Mouse (Mus musculus) CH12.LX (cell line): Measurements from ENCODE around the gene Rap1gds1. TPM values are rescaled to one million over a fixed set of nuclear protein-coding genes. Genes with fewer than 3 reads are reported as not detected.

ENCODE experiments used
- DNase-seq: peaks from one replicate; pipeline ENCODE4 v3.0.0-alpha.2; 2013; ENCODE audit errors: extremely low read depth
- H3K27ac ChIP-seq: 2 replicates; pipeline ENCODE4 v1.5.1; 2012; ENCODE audit warnings: low read depth, mild to moderate bottlenecking, control low read depth, moderate library complexity; ENCODE audit not compliant: insufficient read depth
- H3K27me3 ChIP-seq: replicated peaks from 2 replicates; pipeline ENCODE3; 2012; ENCODE audit warnings: inconsistent platforms
- H3K36me3 ChIP-seq, 2 experiments: replicated peaks in 1 of 2; 2 replicates each; pipeline versions ENCODE3 to v1.6.1; 2012; ENCODE audit warnings: inconsistent platforms in 1 of 2, low read length in 1 of 2, mild to moderate bottlenecking in 1 of 2, mixed read lengths in 1 of 2, moderate library complexity in 1 of 2; ENCODE audit not compliant: control insufficient read depth in 1 of 2, insufficient read depth in 1 of 2
- H3K4me1 ChIP-seq, 2 experiments: 2 replicates each; pipeline ENCODE4 v1.6.1; 2012; ENCODE audit warnings: inconsistent platforms in 1 of 2, moderate library complexity in 1 of 2; ENCODE audit not compliant: insufficient read depth in 2 of 2, control insufficient read depth in 1 of 2
- H3K4me2 ChIP-seq: 2 replicates; pipeline ENCODE4 v1.6.1; 2012; ENCODE audit warnings: low read depth, mild to moderate bottlenecking, control low read depth; ENCODE audit not compliant: poor library complexity, insufficient read depth, severe bottlenecking
- H3K4me3 ChIP-seq, 3 experiments: fragments of 150-350 bp in 1 of 3; sonication (generic) in 1 of 3; replicated peaks in 1 of 3; 2 replicates each; pipeline versions ENCODE3 to v1.5.1; 2011 to 2012; ENCODE audit warnings: low read depth in 2 of 3, low read length in 2 of 3, mild to moderate bottlenecking in 2 of 3, moderate library complexity in 2 of 3, control low read depth in 1 of 3, improper control_type of control experiment in 1 of 3, inconsistent platforms in 1 of 3, mixed read lengths in 1 of 3; ENCODE audit not compliant: poor library complexity in 1 of 3
- H3K79me2 ChIP-seq: replicated peaks from 2 replicates; pipeline ENCODE4 v1.6.1; 2012; ENCODE audit warnings: mild to moderate bottlenecking, moderate library complexity; ENCODE audit not compliant: control insufficient read depth, poor library complexity, insufficient read depth, severe bottlenecking; ENCODE audit errors: extremely low read depth
- H3K9ac ChIP-seq: 2 replicates; pipeline ENCODE4 v1.6.1; 2012; ENCODE audit warnings: low read depth, mild to moderate bottlenecking, control low read depth, moderate library complexity; ENCODE audit not compliant: insufficient read depth
- H3K9me3 ChIP-seq: replicated peaks from 2 replicates; pipeline ENCODE3; 2012; ENCODE audit warnings: low read length, inconsistent platforms, mixed read lengths
- BHLHE40 ChIP-seq: IDR thresholded peaks from 2 replicates; pipeline ENCODE4 v1.6.1; 2011; ENCODE audit warnings: mild to moderate bottlenecking, low read depth, low read length, improper control_type of control experiment
- CHD1 ChIP-seq: IDR thresholded peaks from 2 replicates; pipeline ENCODE4 v1.6.1; 2012; ENCODE audit warnings: low read depth, low read length, improper control_type of control experiment, inconsistent platforms
- CHD2 ChIP-seq: IDR thresholded peaks from 2 replicates; pipeline ENCODE4 v1.6.1; 2011; ENCODE audit warnings: low read length, improper control_type of control experiment
- CTCF ChIP-seq, 2 experiments: IDR thresholded peaks in 1 of 2; conservative IDR thresholded peaks in 1 of 2; 2 replicates each; pipeline ENCODE4 v1.5.1; 2011 to 2012; ENCODE audit warnings: low read depth in 2 of 2, low read length in 2 of 2, improper control_type of control experiment in 1 of 2, inconsistent platforms in 1 of 2, mild to moderate bottlenecking in 1 of 2, moderate library complexity in 1 of 2
- E2F4 ChIP-seq: IDR thresholded peaks from 2 replicates; pipeline ENCODE4 v1.6.1; 2011; ENCODE audit warnings: low read depth, low read length, improper control_type of control experiment; ENCODE audit not compliant: insufficient replicate concordance
- ELF1 ChIP-seq: IDR thresholded peaks from 2 replicates; pipeline ENCODE4 v1.6.1; 2014; ENCODE audit warnings: low read depth, mild to moderate bottlenecking, inconsistent platforms, low read length, improper control_type of control experiment
- EP300 ChIP-seq: IDR thresholded peaks from 2 replicates; pipeline ENCODE4 v1.6.1; 2011; ENCODE audit warnings: low read length, improper control_type of control experiment
- ETS1 ChIP-seq: conservative IDR thresholded peaks from 2 replicates; pipeline ENCODE4 v1.6.1; 2012; ENCODE audit warnings: low read depth, mild to moderate bottlenecking, inconsistent platforms, low read length, improper control_type of control experiment, moderate library complexity
- GABPA ChIP-seq: IDR thresholded peaks from 2 replicates; pipeline ENCODE4 v1.6.1; 2012; ENCODE audit warnings: low read depth, low read length, improper control_type of control experiment, inconsistent platforms; ENCODE audit not compliant: insufficient replicate concordance
- HCFC1 ChIP-seq: IDR thresholded peaks from 2 replicates; pipeline ENCODE4 v1.6.1; 2012; ENCODE audit warnings: low read depth, mild to moderate bottlenecking, inconsistent platforms, low read length, improper control_type of control experiment
- IRF4 ChIP-seq: IDR thresholded peaks from 2 replicates; pipeline ENCODE4 v1.6.1; 2014; ENCODE audit warnings: low read depth, mild to moderate bottlenecking, inconsistent platforms, low read length, improper control_type of control experiment
- JUN ChIP-seq: IDR thresholded peaks from 2 replicates; pipeline ENCODE4 v1.6.1; 2011; ENCODE audit warnings: low read depth, mild to moderate bottlenecking, low read length, improper control_type of control experiment, moderate library complexity; ENCODE audit not compliant: insufficient read depth
- JUND ChIP-seq: conservative IDR thresholded peaks from 2 replicates; pipeline ENCODE4 v1.6.1; 2011; ENCODE audit warnings: low read depth, low read length, improper control_type of control experiment
- KAT2A ChIP-seq: IDR thresholded peaks from 2 replicates; pipeline ENCODE4 v1.6.1; 2012; ENCODE audit warnings: low read length, improper control_type of control experiment, inconsistent platforms; ENCODE audit not compliant: insufficient replicate concordance
- MAFK ChIP-seq: IDR thresholded peaks from 2 replicates; pipeline ENCODE4 v1.6.1; 2011; ENCODE audit warnings: low read length, improper control_type of control experiment; ENCODE audit not compliant: insufficient replicate concordance
- MAX ChIP-seq: IDR thresholded peaks from 2 replicates; pipeline ENCODE4 v1.6.1; 2011; ENCODE audit warnings: low read length, improper control_type of control experiment
- MAZ ChIP-seq: IDR thresholded peaks from 2 replicates; pipeline ENCODE4 v1.6.1; 2012; ENCODE audit warnings: low read depth, mild to moderate bottlenecking, inconsistent platforms, low read length, improper control_type of control experiment, moderate library complexity
- MEF2A ChIP-seq: IDR thresholded peaks from 2 replicates; pipeline ENCODE4 v1.6.1; 2014; ENCODE audit warnings: low read depth, mild to moderate bottlenecking, inconsistent platforms, low read length, improper control_type of control experiment, borderline replicate concordance
- MXI1 ChIP-seq: IDR thresholded peaks from 2 replicates; pipeline ENCODE4 v1.6.1; 2011; ENCODE audit warnings: mild to moderate bottlenecking, low read depth, low read length, improper control_type of control experiment
- MYC ChIP-seq: IDR thresholded peaks from 2 replicates; pipeline ENCODE4 v1.6.1; 2011; ENCODE audit warnings: low read depth, mild to moderate bottlenecking, improper control_type of control experiment, low read length
- NELFE ChIP-seq: IDR thresholded peaks from 2 replicates; pipeline ENCODE4 v1.6.1; 2011; ENCODE audit warnings: low read depth, low read length, improper control_type of control experiment
- NRF1 ChIP-seq: IDR thresholded peaks from 2 replicates; pipeline ENCODE4 v1.6.1; 2014; ENCODE audit warnings: low read depth, mild to moderate bottlenecking, inconsistent platforms, low read length, improper control_type of control experiment, moderate library complexity
- PAX5 ChIP-seq: IDR thresholded peaks from 2 replicates; pipeline ENCODE4 v1.6.1; 2012; ENCODE audit warnings: low read length, inconsistent platforms, mixed read lengths
- POLR2A ChIP-seq: IDR thresholded peaks from 2 replicates; pipeline ENCODE4 v1.6.1; 2011; ENCODE audit warnings: low read depth, mild to moderate bottlenecking, improper control_type of control experiment, low read length
- POLR2AphosphoS2 ChIP-seq: IDR thresholded peaks from 2 replicates; pipeline ENCODE4 v1.6.1; 2011; ENCODE audit warnings: low read depth, low read length, improper control_type of control experiment
- RAD21 ChIP-seq: IDR thresholded peaks from 2 replicates; pipeline ENCODE4 v1.6.1; 2011; ENCODE audit warnings: low read depth, mild to moderate bottlenecking, low read length, improper control_type of control experiment, moderate library complexity
- RCOR1 ChIP-seq: conservative IDR thresholded peaks from 2 replicates; pipeline ENCODE4 v1.6.1; 2012; ENCODE audit warnings: low read depth, mild to moderate bottlenecking, inconsistent platforms, low read length, improper control_type of control experiment
- SIN3A ChIP-seq: IDR thresholded peaks from 2 replicates; pipeline ENCODE4 v1.6.1; 2012; ENCODE audit warnings: low read length, improper control_type of control experiment, inconsistent platforms
- SMC3 ChIP-seq: IDR thresholded peaks from 2 replicates; pipeline ENCODE4 v1.6.1; 2011; ENCODE audit warnings: low read depth, low read length, improper control_type of control experiment
- TBP ChIP-seq: conservative IDR thresholded peaks from 2 replicates; pipeline ENCODE4 v1.6.1; 2011; ENCODE audit warnings: low read depth, low read length, improper control_type of control experiment
- TCF12 ChIP-seq: IDR thresholded peaks from 2 replicates; pipeline ENCODE4 v1.6.1; 2014; ENCODE audit warnings: low read depth, mild to moderate bottlenecking, inconsistent platforms, low read length, improper control_type of control experiment
- UBTF ChIP-seq: IDR thresholded peaks from 2 replicates; pipeline ENCODE4 v1.6.1; 2012; ENCODE audit warnings: low read depth, mild to moderate bottlenecking, inconsistent platforms, low read length, improper control_type of control experiment, moderate library complexity
- USF1 ChIP-seq: IDR thresholded peaks from 2 replicates; pipeline ENCODE4 v1.6.1; 2014; ENCODE audit warnings: low read depth, mild to moderate bottlenecking, inconsistent platforms, low read length, improper control_type of control experiment
- USF2 ChIP-seq: conservative IDR thresholded peaks from 2 replicates; pipeline ENCODE4 v1.6.1; 2011; ENCODE audit warnings: low read depth, low read length, improper control_type of control experiment
- ZC3H11A ChIP-seq: IDR thresholded peaks from 2 replicates; pipeline ENCODE4 v1.6.1; 2012; ENCODE audit warnings: low read depth, mild to moderate bottlenecking, inconsistent platforms, low read length, improper control_type of control experiment
- ZKSCAN1 ChIP-seq: IDR thresholded peaks from 2 replicates; pipeline ENCODE4 v1.6.1; 2012; ENCODE audit warnings: low read depth, inconsistent platforms, low read length, improper control_type of control experiment, borderline replicate concordance
- ZMIZ1 ChIP-seq: IDR thresholded peaks from 2 replicates; pipeline ENCODE4 v1.6.1; 2012; ENCODE audit warnings: low read depth, mild to moderate bottlenecking, inconsistent platforms, low read length, improper control_type of control experiment
- ZNF384 ChIP-seq: IDR thresholded peaks from 2 replicates; pipeline ENCODE4 v1.6.1; 2012; ENCODE audit warnings: low read depth, low read length, improper control_type of control experiment, inconsistent platforms
- dilution Hi-C: fragments of 300-500 bp; cut with MboI; formaldehyde crosslinking; loops from 2 replicates; pipeline ENCODE4 v1.14.3; 2020; ENCODE audit warnings: low sequenced_read_pairs; ENCODE audit not compliant: extremely low pct_unique_long_range_greater_than_20kb, extremely low pct_ligation_motif_present
- in situ Hi-C: fragments of 300-500 bp; cut with MboI; formaldehyde crosslinking; loops from 3 replicates; pipeline ENCODE4 v1.14.3; 2019; ENCODE audit warnings: low sequenced_read_pairs, low pct_ligation_motif_present, low pct_unique_long_range_greater_than_20kb, mixed read lengths
- polyA plus RNA-seq: library from polyadenylated mRNA; unstranded; fragments of >175 nt; gene quantifications from 2 replicates; pipeline ENCODE4 v1.2.1, GENCODE M21; 2012; ENCODE audit warnings: low read depth; ENCODE audit not compliant: insufficient read length
- total RNA-seq, 2 experiments: library from RNA; depleted of rRNA; stranded (reverse); fragments of 300-350 nt in 1 of 2; fragments of >200 nt in 1 of 2; gene quantifications; 2 replicates each; pipeline ENCODE4 v1.2.3; 2012 to 2014

Rap1gds1 gene
- total and polyA plus RNA-seq, 3 experiments, result 24.4 to 36.7 (median 26.3) TPM

DNA sequence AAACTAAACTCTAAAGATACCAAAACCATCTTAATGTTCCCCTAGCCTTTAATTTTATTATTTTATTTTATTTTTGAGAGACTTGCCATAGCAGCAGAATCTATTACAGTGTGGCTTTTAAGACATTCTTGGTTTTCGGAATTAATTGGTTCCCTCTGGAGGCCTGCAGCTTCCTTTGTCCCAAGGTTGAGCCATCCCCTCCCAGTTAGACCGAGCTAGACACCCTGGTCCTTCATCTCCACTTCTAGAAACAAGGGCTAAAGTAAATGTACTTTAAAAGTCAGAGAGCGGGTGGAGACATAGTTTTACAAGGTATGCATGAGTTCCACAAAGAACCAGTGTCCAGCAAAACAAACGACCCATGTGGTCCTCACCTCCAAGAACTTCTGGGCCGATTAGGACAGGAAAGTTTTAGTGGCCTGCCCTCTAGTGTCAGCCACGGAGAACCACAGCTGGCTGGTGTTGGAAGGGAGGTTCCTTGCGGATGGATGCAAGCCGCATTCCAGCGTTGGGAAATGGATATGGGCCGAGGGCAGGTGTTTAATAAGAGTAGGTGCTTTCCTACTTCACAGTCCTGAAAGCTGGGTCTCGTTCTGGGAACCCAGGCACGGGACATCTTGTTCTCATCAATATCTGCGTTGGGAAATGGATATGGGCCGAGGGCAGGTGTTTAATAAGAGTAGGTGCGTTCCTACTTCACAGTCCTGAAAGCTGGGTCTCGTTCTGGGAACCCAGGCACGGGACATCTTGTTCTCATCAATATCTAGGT is 168.7 kb downstream of the Rap1gds1 start:
- peaks cover 0 to 28% of the 10 kb centered on the region in 2 experiments for H3K36me3 ChIP-seq
- H3K79me2 ChIP-seq, result no peaks in the 10 kb centered on the region
- TF ChIP-seq SMC3 (peak; percentile 99), ELF1 (0 out of 2 replicates have a peak, but pooled peaks have one; percentile 18), RCOR1 (no peak), MAFK (no peak), MAX (peak; percentile 36; the same call in 1 of the 2 replicates), MAZ (no peak), EP300 (no peak), ZMIZ1 (no peak), GABPA (no peak), CHD2 (no peak), IRF4 (no peak), ZC3H11A (peak; percentile 97), NELFE (0 out of 2 replicates have a peak, but pooled peaks have one; percentile 5), MYC (peak; percentile 78; the same call in 1 of the 2 replicates), TBP (no peak), MXI1 (no peak; the same call in 1 of the 2 replicates), E2F4 (no peak), SIN3A (no peak), CHD1 (no peak), POLR2A (no peak), NRF1 (no peak), ZKSCAN1 (no peak), POLR2AphosphoS2 (no peak), HCFC1 (no peak), BHLHE40 (no peak), CTCF (conservative IDR thresholded peaks at IDR 0.05 in 1 of 2, IDR thresholded peaks at IDR 0.05 in 1 of 2; ENCODE audit: low read depth in 2 of 2, low read length in 2 of 2) (peak; percentile 88 to 96), JUN (0 out of 2 replicates have a peak, but pooled peaks have one; percentile 6), USF2 (no peak), RAD21 (peak; percentile 98), JUND (no peak), PAX5 (no peak), TCF12 (0 out of 2 replicates have a peak, but pooled peaks have one; percentile 36), ETS1 (no peak), MEF2A (no peak), USF1 (no peak), ZNF384 (no peak), KAT2A (no peak), UBTF (no peak)
- H3K4me3 ChIP-seq, result no peak overlapping the region
- peak; percentile 74 for DNase-seq
- no peak overlapping the region for H3K27ac ChIP-seq
- dilution Hi-C loops (no loop called here), in situ Hi-C loops (loop anchor here (25.0 kb wide), 1 partner anchor 294 kb away; no protein-coding TSS in a partner anchor)
- no peak overlapping the region for H3K9ac ChIP-seq
- no peak overlapping the region for H3K4me2 ChIP-seq
- H3K4me1 ChIP-seq, result peaks cover 10 to 23% of the 10 kb centered on the region in 2 experiments
- H3K27me3 ChIP-seq, result no peaks in the 10 kb centered on the region
- H3K9me3 ChIP-seq, result no peaks in the 10 kb centered on the region
